Mouse (Mus musculus) kidney, adult 2 months (tissue): ENCODE measurements at regions not wholly inside any gene's neighbourhood (a gene's known extent, or its start where the extent isn't known, plus 50 kb on each side); places are given as distances from the start of the nearest gene placed in this dataset.

Experiments used
- CTCF ChIP-seq: fragments of 200-500 bp; conservative IDR thresholded peaks from 2 replicates; pipeline ENCODE4 v1.5.1; 2011; ENCODE audit warnings: low read depth, mild to moderate bottlenecking, control low read depth, low read length, moderate library complexity, mixed read lengths; ENCODE audit not compliant: insufficient read depth, insufficient read length
- POLR2A ChIP-seq: fragments of 200-500 bp; IDR thresholded peaks from one replicate; pipeline ENCODE4 v1.6.1; 2011; ENCODE audit warnings: low read depth, low read length, control low read depth

DNA sequence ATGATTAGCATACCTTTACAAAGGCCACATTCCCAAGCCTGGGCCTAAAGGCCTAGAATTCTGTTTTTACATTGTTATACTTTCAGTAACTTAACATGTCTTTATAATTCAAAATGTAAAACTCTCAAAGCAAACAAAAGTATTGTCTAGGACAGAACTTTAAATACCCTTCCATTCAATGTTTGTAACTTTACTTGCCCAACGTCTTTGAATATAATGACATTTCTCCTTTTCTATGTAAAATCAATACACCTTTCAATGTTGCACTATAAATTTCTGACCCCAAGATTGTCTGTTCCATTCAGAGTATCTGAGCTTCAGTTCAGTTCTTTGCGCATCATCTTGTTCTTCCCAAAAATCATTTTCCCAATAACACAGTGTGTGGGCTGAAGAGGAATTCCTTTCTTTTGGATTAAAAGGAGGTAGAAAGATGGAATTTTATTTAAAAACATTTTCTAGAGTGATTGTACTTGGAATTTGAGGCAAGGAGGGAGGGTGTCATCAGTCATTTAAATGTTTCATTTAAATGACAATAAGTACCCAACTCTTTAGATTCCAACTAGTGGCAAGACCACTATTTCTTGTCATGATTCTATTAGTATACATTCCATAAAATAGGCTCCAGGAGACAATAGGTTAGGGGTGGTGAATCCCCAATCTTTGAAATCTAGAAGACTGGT, 748.9 kb downstream of the Cypt12 start:
- TF ChIP-seq POLR2A (no peak), CTCF (no peak)
